Mouse (Mus musculus): ENCODE results near the gene Npvf. TPM values are rescaled to one million over a fixed set of nuclear protein-coding genes. Genes with fewer than 3 reads are reported as not detected.
"Not testable (repeated sequence)": the region's sequence is repeated elsewhere in the genome, so short reads cannot be mapped to it uniquely, and the experiment has no call there.

Npvf gene
- polyA plus RNA-seq, 1 experiment from 2014 or later = 0.54 TPM

GRCm38 (mm10) chr6:50644701-50645100 is 9.5 kb downstream of the Npvf start:
- no peak overlapping the region for H3K4me3 ChIP-seq (ENCODE audit: low read length)
- no peak overlapping the region for H3K4me2 ChIP-seq (replicated peaks; ENCODE audit: low read depth, low read length)
- no peaks in the 10 kb centered on the region for H3K27me3 ChIP-seq (ENCODE audit: insufficient read depth, low read length)
- no peaks in the 10 kb centered on the region for H3K9me3 ChIP-seq (ENCODE audit: low read length)
- 58% methylated on average over 3 of the region's 3 CpGs for WGBS
- H3K9ac ChIP-seq (replicated peaks; ENCODE audit: low read length) = no peak overlapping the region
- H3K27ac ChIP-seq (ENCODE audit: low read length) = no peak overlapping the region
- no peaks in the 10 kb centered on the region for H3K36me3 ChIP-seq (ENCODE audit: insufficient read depth, low read length)
- no peak for ATAC-seq (ENCODE audit: low FRiP score, low TSS enrichment)
- peaks cover 22% of the 10 kb centered on the region for H3K4me1 ChIP-seq (ENCODE audit: insufficient read depth, low read length)

- Histone ChIP-seq H3K4me2 (replicated peaks; ENCODE audit: low read depth, low read length) (no peak overlapping the region), H3K4me3 (ENCODE audit: low read length) (no peak overlapping the region), H3K4me1 (ENCODE audit: insufficient read depth, low read length) (peaks cover 26% of the 10 kb centered on the region), H3K9me3 (ENCODE audit: low read length) (no peaks in the 10 kb centered on the region), H3K36me3 (ENCODE audit: insufficient read depth, low read length) (no peaks in the 10 kb centered on the region), H3K27me3 (ENCODE audit: insufficient read depth, low read length) (no peaks in the 10 kb centered on the region), H3K9ac (replicated peaks; ENCODE audit: low read length) (no peak overlapping the region), H3K27ac (ENCODE audit: low read length) (no peak overlapping the region)
- ATAC-seq (ENCODE audit: low FRiP score, low TSS enrichment) = no peak
- 45% methylated on average over 5 of the region's 5 CpGs for WGBS
These were observed 12.3 kb downstream of the Npvf start for GRCm38 (mm10) chr6:50641898-50642297.

GRCm38 (mm10) chr6:50640377-50640776 is 13.9 kb downstream of the Npvf start:
- peaks cover 26% of the 10 kb centered on the region for H3K4me1 ChIP-seq (ENCODE audit: insufficient read depth, low read length)
- H3K36me3 ChIP-seq (ENCODE audit: insufficient read depth, low read length) = no peaks in the 10 kb centered on the region
- H3K4me3 ChIP-seq (ENCODE audit: low read length) = no peak overlapping the region
- no peak for ATAC-seq (ENCODE audit: low FRiP score, low TSS enrichment)
- no peak overlapping the region for H3K27ac ChIP-seq (ENCODE audit: low read length)
- H3K9ac ChIP-seq (replicated peaks; ENCODE audit: low read length) = no peak overlapping the region
- H3K4me2 ChIP-seq (replicated peaks; ENCODE audit: low read depth, low read length) = no peak overlapping the region
- WGBS = 78% methylated on average over 4 of the region's 4 CpGs
- no peaks in the 10 kb centered on the region for H3K27me3 ChIP-seq (ENCODE audit: insufficient read depth, low read length)
- no peaks in the 10 kb centered on the region for H3K9me3 ChIP-seq (ENCODE audit: low read length)

GRCm38 (mm10) chr6:50639656-50640055 is 14.6 kb downstream of the Npvf start:
- peaks cover 23% of the 10 kb centered on the region for H3K4me1 ChIP-seq (ENCODE audit: insufficient read depth, low read length)
- no peak for ATAC-seq (ENCODE audit: low FRiP score, low TSS enrichment)
- no peaks in the 10 kb centered on the region for H3K27me3 ChIP-seq (ENCODE audit: insufficient read depth, low read length)
- 0 out of 2 replicates have a peak, but pooled peaks cover 2% of the 10 kb centered on the region for H3K9me3 ChIP-seq (ENCODE audit: low read length)
- H3K9ac ChIP-seq (replicated peaks; ENCODE audit: low read length) = no peak overlapping the region
- H3K36me3 ChIP-seq (ENCODE audit: insufficient read depth, low read length) = no peaks in the 10 kb centered on the region
- H3K27ac ChIP-seq (ENCODE audit: low read length) = no peak overlapping the region
- 19% methylated on average over 2 of the region's 2 CpGs for WGBS
- no peak overlapping the region for H3K4me2 ChIP-seq (replicated peaks; ENCODE audit: low read depth, low read length)
- H3K4me3 ChIP-seq (ENCODE audit: low read length) = no peak overlapping the region

GRCm38 (mm10) chr6:50626170-50626569 is 28.1 kb downstream of the Npvf start:
- H3K9ac ChIP-seq (replicated peaks; ENCODE audit: low read length); H3K27me3 ChIP-seq (ENCODE audit: insufficient read depth, low read length); H3K4me2 ChIP-seq (replicated peaks; ENCODE audit: low read depth, low read length); H3K27ac ChIP-seq (ENCODE audit: low read length); H3K36me3 ChIP-seq (ENCODE audit: insufficient read depth, low read length); H3K4me1 ChIP-seq (ENCODE audit: insufficient read depth, low read length); H3K4me3 ChIP-seq (ENCODE audit: low read length); ATAC-seq (ENCODE audit: low FRiP score, low TSS enrichment); H3K9me3 ChIP-seq (ENCODE audit: low read length): not testable (repeated sequence)
- WGBS = 45% methylated on average over 2 of the region's 2 CpGs

GRCm38 (mm10) chr6:50618273-50618672 is 36.0 kb downstream of the Npvf start:
- ATAC-seq (ENCODE audit: low FRiP score, low TSS enrichment); H3K4me2 ChIP-seq (replicated peaks; ENCODE audit: low read depth, low read length); H3K27me3 ChIP-seq (ENCODE audit: insufficient read depth, low read length); H3K9ac ChIP-seq (replicated peaks; ENCODE audit: low read length); H3K27ac ChIP-seq (ENCODE audit: low read length); H3K4me3 ChIP-seq (ENCODE audit: low read length); H3K9me3 ChIP-seq (ENCODE audit: low read length); H3K36me3 ChIP-seq (ENCODE audit: insufficient read depth, low read length); H3K4me1 ChIP-seq (ENCODE audit: insufficient read depth, low read length): not testable (repeated sequence)
- 71% methylated on average over 1 of the region's 1 CpGs for WGBS

GRCm38 (mm10) chr6:50601620-50602019 is 52.6 kb downstream of the Npvf start:
- Histone ChIP-seq H3K36me3 (ENCODE audit: insufficient read depth, low read length) (no peaks in the 10 kb centered on the region), H3K4me2 (replicated peaks; ENCODE audit: low read depth, low read length) (no peak overlapping the region), H3K9ac (replicated peaks; ENCODE audit: low read length) (no peak overlapping the region), H3K4me1 (ENCODE audit: insufficient read depth, low read length) (peaks cover 13% of the 10 kb centered on the region), H3K27me3 (ENCODE audit: insufficient read depth, low read length) (no peaks in the 10 kb centered on the region), H3K9me3 (ENCODE audit: low read length) (no peaks in the 10 kb centered on the region), H3K4me3 (ENCODE audit: low read length) (no peak overlapping the region), H3K27ac (ENCODE audit: low read length) (no peak overlapping the region)
- WGBS = 33% methylated on average over 4 of the region's 4 CpGs
- ATAC-seq (ENCODE audit: low FRiP score, low TSS enrichment) = no peak

Other genes starting within 250 kb of the Npvf start
- 18.2 and 22.5 TPM in 2 replicates for gene Osbpl3, start 198.2 kb downstream of the Npvf start, polyA plus RNA-seq (2015; fragmentation: Nextera tagmentation; extraction: Ambion mirVana)
- 74.4 and 79.4 TPM in 2 replicates for gene Cycs, start 87.9 kb downstream of the Npvf start, polyA plus RNA-seq (2015; fragmentation: Nextera tagmentation; extraction: Ambion mirVana)
- gene 4921507P07Rik, start 57.8 kb downstream of the Npvf start, polyA plus RNA-seq (2015; fragmentation: Nextera tagmentation; extraction: Ambion mirVana) = 1.0 and 1.7 TPM in 2 replicates